Mouse (Mus musculus) T-helper 2 cell (primary cell): Measurements from ENCODE around the gene Gm12166.

Experiments
- in situ Hi-C: fragments of 300-600 bp; cut with MboI, MseI; formaldehyde crosslinking; loops from one replicate; pipeline ENCODE4 v1.15.1; 2025; ENCODE audit warnings: high pct_unique_total_duplicates

Gene Gm12166

GRCm38 (mm10) chr11:46056770-46057411, 4.8 kb upstream of the Gm12166 start:
- in situ Hi-C loops, result loop anchor here (10.0 kb wide), 1 partner anchor 78 kb away; no protein-coding TSS in a partner anchor

- in situ Hi-C loops, result loop anchor here (10.0 kb wide), 1 partner anchor 79 kb away; no protein-coding TSS in a partner anchor
Observed at GRCm38 (mm10) chr11:46055896-46056769, 4.0 kb upstream of the Gm12166 start, which contains the start of gene Adam19. Gene Adam19 (plus strand): TSS chr11:46055992.

GRCm38 (mm10) chr11:46054911-46055895, 3.1 kb upstream of the Gm12166 start:
- in situ Hi-C loops, result loop anchor here (10.0 kb wide), 1 partner anchor 80 kb away; no protein-coding TSS in a partner anchor

GRCm38 (mm10) chr11:46054311-46054710, 2.2 kb upstream of the Gm12166 start:
- in situ Hi-C loops, result loop anchor here (10.0 kb wide), 1 partner anchor 80 kb away; no protein-coding TSS in a partner anchor

- in situ Hi-C loops, result loop anchor here (10.0 kb wide), 1 partner anchor 81 kb away; no protein-coding TSS in a partner anchor
Observed at GRCm38 (mm10) chr11:46053457-46053856, 1.3 kb upstream of the Gm12166 start.

GRCm38 (mm10) chr11:46047264-46047663, 4.9 kb downstream of the Gm12166 start:
- in situ Hi-C loops, result no loop called here

- in situ Hi-C loops, result no loop called here
Observed at GRCm38 (mm10) chr11:46044781-46045180, 7.3 kb downstream of the Gm12166 start.

GRCm38 (mm10) chr11:46041607-46042267, 10.4 kb downstream of the Gm12166 start:
- in situ Hi-C loops, result no loop called here

GRCm38 (mm10) chr11:46040841-46041556, 11.1 kb downstream of the Gm12166 start:
- in situ Hi-C loops, result no loop called here

- in situ Hi-C loops, result no loop called here
Observed at GRCm38 (mm10) chr11:46039335-46039734, 12.8 kb downstream of the Gm12166 start.

- in situ Hi-C loops, result no loop called here
Observed at GRCm38 (mm10) chr11:46038901-46039300, 13.2 kb downstream of the Gm12166 start.

- in situ Hi-C loops, result no loop called here
Observed at GRCm38 (mm10) chr11:46036374-46036773, 15.7 kb downstream of the Gm12166 start.

- in situ Hi-C loops, result loop anchor here (5.0 kb wide), 1 partner anchor 179 kb away; no protein-coding TSS in a partner anchor
Observed at GRCm38 (mm10) chr11:46032956-46033355, 19.2 kb downstream of the Gm12166 start.

- in situ Hi-C loops, result loop anchor here (5.0 kb wide), 1 partner anchor 181 kb away; no protein-coding TSS in a partner anchor
Observed at GRCm38 (mm10) chr11:46031470-46031869, 20.7 kb downstream of the Gm12166 start.

- in situ Hi-C loops, result loop anchor here (5.0 kb wide), 1 partner anchor 182 kb away; no protein-coding TSS in a partner anchor
Observed at GRCm38 (mm10) chr11:46030026-46030425, 22.1 kb downstream of the Gm12166 start.

GRCm38 (mm10) chr11:46029485-46029884, 22.6 kb downstream of the Gm12166 start:
- in situ Hi-C loops, result no loop called here

- in situ Hi-C loops, result no loop called here
Observed at GRCm38 (mm10) chr11:46027952-46028814, 23.9 kb downstream of the Gm12166 start.

GRCm38 (mm10) chr11:46025962-46026392, 26.1 kb downstream of the Gm12166 start:
- in situ Hi-C loops, result no loop called here

GRCm38 (mm10) chr11:46022983-46023382, 29.1 kb downstream of the Gm12166 start:
- in situ Hi-C loops, result no loop called here
